Mouse (Mus musculus): ENCODE measurements around the gene Cap2. TPM values are rescaled to one million over a fixed set of nuclear protein-coding genes. Genes with fewer than 3 reads are reported as not detected.
A peak's percentile ranks its signal among the peaks of the same experiment; 100 is the strongest.

The Cap2 gene
- polyA plus RNA-seq, 1 experiment, result 1.3 TPM

- no peak for DNase-seq (ENCODE audit: low read depth in 1 of 2, low spot score in 2 of 2)
- Histone ChIP-seq H3K27ac (ENCODE audit: insufficient read depth, low read length) (no peak overlapping the region), H3K36me3 (ENCODE audit: control insufficient read depth, insufficient read depth, low read length) (no peaks in the 10 kb centered on the region), H3K4me3 (ENCODE audit: extremely low read depth, insufficient read depth, insufficient read length) (no peak overlapping the region), H3K27me3 (ENCODE audit: control insufficient read depth, insufficient read depth, low read length) (no peaks in the 10 kb centered on the region), H3K4me1 (ENCODE audit: control insufficient read depth, insufficient read depth, insufficient read length) (no peaks in the 10 kb centered on the region)
- 43% methylated on average over 3 of the region's 3 CpGs for WGBS
- TF ChIP-seq POLR2A (IDR thresholded peaks at IDR 0.05; ENCODE audit: low read depth, low read length) (no peak), CTCF (IDR thresholded peaks at IDR 0.05; ENCODE audit: extremely low read depth, insufficient read depth, insufficient read length, insufficient replicate concordance) (no peak)
Observed at GRCm38 (mm10) chr13:46485605-46486004, 16.0 kb upstream of the Cap2 start.

GRCm38 (mm10) chr13:46488166-46488565 is 13.5 kb upstream of the Cap2 start:
- no peak for TF ChIP-seq POLR2A (IDR thresholded peaks at IDR 0.05; ENCODE audit: low read depth, low read length)
- no peak for TF ChIP-seq CTCF (IDR thresholded peaks at IDR 0.05; ENCODE audit: extremely low read depth, insufficient read depth, insufficient read length, insufficient replicate concordance)
- Histone ChIP-seq H3K36me3 (ENCODE audit: control insufficient read depth, insufficient read depth, low read length) (no peaks in the 10 kb centered on the region), H3K4me3 (ENCODE audit: extremely low read depth, insufficient read depth, insufficient read length) (no peak overlapping the region), H3K27ac (ENCODE audit: insufficient read depth, low read length) (no peak overlapping the region), H3K4me1 (ENCODE audit: control insufficient read depth, insufficient read depth, insufficient read length) (no peaks in the 10 kb centered on the region), H3K27me3 (ENCODE audit: control insufficient read depth, insufficient read depth, low read length) (no peaks in the 10 kb centered on the region)
- WGBS, result 71% methylated on average over 4 of the region's 4 CpGs
- DNase-seq (ENCODE audit: low read depth in 1 of 2, low spot score in 2 of 2), result no peak

- Histone ChIP-seq H3K4me1 (ENCODE audit: control insufficient read depth, insufficient read depth, insufficient read length) (no peaks in the 10 kb centered on the region), H3K27me3 (ENCODE audit: control insufficient read depth, insufficient read depth, low read length) (no peaks in the 10 kb centered on the region), H3K27ac (ENCODE audit: insufficient read depth, low read length) (no peak overlapping the region), H3K4me3 (ENCODE audit: extremely low read depth, insufficient read depth, insufficient read length) (no peak overlapping the region), H3K36me3 (ENCODE audit: control insufficient read depth, insufficient read depth, low read length) (no peaks in the 10 kb centered on the region)
- no peak for TF ChIP-seq CTCF (IDR thresholded peaks at IDR 0.05; ENCODE audit: extremely low read depth, insufficient read depth, insufficient read length, insufficient replicate concordance)
- no peak for TF ChIP-seq POLR2A (IDR thresholded peaks at IDR 0.05; ENCODE audit: low read depth, low read length)
- DNase-seq (ENCODE audit: low read depth in 1 of 2, low spot score in 2 of 2), result no peak
- WGBS, result 34% methylated on average over 4 of the region's 4 CpGs
Observed at GRCm38 (mm10) chr13:46490644-46491043, 11.0 kb upstream of the Cap2 start.

GRCm38 (mm10) chr13:46502390-46502891 is 793 bp downstream of the Cap2 start:
- TF ChIP-seq POLR2A (IDR thresholded peaks at IDR 0.05; ENCODE audit: low read depth, low read length) (no peak), CTCF (IDR thresholded peaks at IDR 0.05; ENCODE audit: extremely low read depth, insufficient read depth, insufficient read length, insufficient replicate concordance) (no peak)
- Histone ChIP-seq H3K36me3 (ENCODE audit: control insufficient read depth, insufficient read depth, low read length) (no peaks in the 10 kb centered on the region), H3K4me3 (ENCODE audit: extremely low read depth, insufficient read depth, insufficient read length) (peak overlapping the region; percentile 30; the same call in 1 of the 2 replicates), H3K27ac (ENCODE audit: insufficient read depth, low read length) (no peak overlapping the region), H3K4me1 (ENCODE audit: control insufficient read depth, insufficient read depth, insufficient read length) (peaks cover 6% of the 10 kb centered on the region; the same call in 1 of the 2 replicates), H3K27me3 (ENCODE audit: control insufficient read depth, insufficient read depth, low read length) (peaks cover 8% of the 10 kb centered on the region)
- no peak for DNase-seq (ENCODE audit: low read depth in 1 of 2, low spot score in 2 of 2)
- 36% methylated on average over 20 of the region's 20 CpGs for WGBS

- Histone ChIP-seq H3K4me3 (ENCODE audit: extremely low read depth, insufficient read depth, insufficient read length) (no peak overlapping the region), H3K36me3 (ENCODE audit: control insufficient read depth, insufficient read depth, low read length) (no peaks in the 10 kb centered on the region), H3K27me3 (ENCODE audit: control insufficient read depth, insufficient read depth, low read length) (no peaks in the 10 kb centered on the region), H3K27ac (ENCODE audit: insufficient read depth, low read length) (no peak overlapping the region), H3K4me1 (ENCODE audit: control insufficient read depth, insufficient read depth, insufficient read length) (no peaks in the 10 kb centered on the region)
- no peak for TF ChIP-seq CTCF (IDR thresholded peaks at IDR 0.05; ENCODE audit: extremely low read depth, insufficient read depth, insufficient read length, insufficient replicate concordance)
- TF ChIP-seq POLR2A (IDR thresholded peaks at IDR 0.05; ENCODE audit: low read depth, low read length), result no peak
- DNase-seq (ENCODE audit: low read depth in 1 of 2, low spot score in 2 of 2), result no peak
- WGBS, result 90% methylated on average over 7 of the region's 7 CpGs
Observed at GRCm38 (mm10) chr13:46507944-46508343, 6.3 kb downstream of the Cap2 start.

- no peak for DNase-seq (ENCODE audit: low read depth in 1 of 2, low spot score in 2 of 2)
- Histone ChIP-seq H3K27ac (ENCODE audit: insufficient read depth, low read length) (no peak overlapping the region), H3K4me3 (ENCODE audit: extremely low read depth, insufficient read depth, insufficient read length) (no peak overlapping the region), H3K36me3 (ENCODE audit: control insufficient read depth, insufficient read depth, low read length) (no peaks in the 10 kb centered on the region), H3K27me3 (ENCODE audit: control insufficient read depth, insufficient read depth, low read length) (no peaks in the 10 kb centered on the region), H3K4me1 (ENCODE audit: control insufficient read depth, insufficient read depth, insufficient read length) (no peaks in the 10 kb centered on the region)
- WGBS, result 84% methylated on average over 4 of the region's 4 CpGs
- TF ChIP-seq POLR2A (IDR thresholded peaks at IDR 0.05; ENCODE audit: low read depth, low read length) (no peak), CTCF (IDR thresholded peaks at IDR 0.05; ENCODE audit: extremely low read depth, insufficient read depth, insufficient read length, insufficient replicate concordance) (no peak)
Observed at GRCm38 (mm10) chr13:46508823-46509222, 7.2 kb downstream of the Cap2 start.

GRCm38 (mm10) chr13:46510460-46510859 is 8.8 kb downstream of the Cap2 start:
- no peaks in the 10 kb centered on the region for H3K27me3 ChIP-seq (ENCODE audit: control insufficient read depth, insufficient read depth, low read length)
- H3K27ac ChIP-seq (ENCODE audit: insufficient read depth, low read length), result no peak overlapping the region
- no peak overlapping the region for H3K4me3 ChIP-seq (ENCODE audit: extremely low read depth, insufficient read depth, insufficient read length)
- TF ChIP-seq CTCF (IDR thresholded peaks at IDR 0.05; ENCODE audit: extremely low read depth, insufficient read depth, insufficient read length, insufficient replicate concordance), result no peak
- TF ChIP-seq POLR2A (IDR thresholded peaks at IDR 0.05; ENCODE audit: low read depth, low read length), result no peak
- 92% methylated on average over 7 of the region's 7 CpGs for WGBS
- H3K36me3 ChIP-seq (ENCODE audit: control insufficient read depth, insufficient read depth, low read length), result no peaks in the 10 kb centered on the region
- no peaks in the 10 kb centered on the region for H3K4me1 ChIP-seq (ENCODE audit: control insufficient read depth, insufficient read depth, insufficient read length)
- DNase-seq (ENCODE audit: low read depth in 1 of 2, low spot score in 2 of 2), result no peak
